Mouse (Mus musculus): Measurements from ENCODE around the gene Ugt1a10. TPM values are rescaled to one million over a fixed set of nuclear protein-coding genes. Genes with fewer than 3 reads are reported as not detected.
"Not testable (repeated sequence)": the region's sequence is repeated elsewhere in the genome, so short reads cannot be mapped to it uniquely, and the experiment has no call there.

Ugt1a10 gene
- polyA plus RNA-seq, 1 experiment, result not detected

- TF ChIP-seq CTCF (IDR thresholded peaks at IDR 0.05; ENCODE audit: insufficient read depth, low read depth, low read length) (no peak), POLR2A (IDR thresholded peaks at IDR 0.05; ENCODE audit: insufficient read depth, low read depth, low read length) (no peak)
- WGBS, result 80% methylated on average over 2 of the region's 2 CpGs
Observed at GRCm38 (mm10) chr1:88158430-88158829, 103.2 kb downstream of the Ugt1a10 start.

GRCm38 (mm10) chr1:88165711-88166110 lies 110.5 kb downstream of the Ugt1a10 start, which contains the start of gene Ugt1a5:
Ugt1a5 (plus strand) TSS chr1:88166012.
- Histone ChIP-seq H3K4me3 (ENCODE audit: insufficient read depth, low read depth, low read length) (no peak within 1 kb of the TSS), H3K4me1 (ENCODE audit: control insufficient read depth, insufficient read depth, low read length) (no peaks in the 10 kb centered on the region), H3K27ac (ENCODE audit: insufficient read depth, low read depth, low read length) (no peak within 1 kb of the TSS)
- 86% methylated on average over 5 of the region's 5 CpGs for WGBS
- TF ChIP-seq CTCF (IDR thresholded peaks at IDR 0.05; ENCODE audit: insufficient read depth, low read depth, low read length) (no peak), POLR2A (IDR thresholded peaks at IDR 0.05; ENCODE audit: insufficient read depth, low read depth, low read length) (no peak)

More at GRCm38 (mm10) chr1:88158430-88158829, 103.2 kb downstream of the Ugt1a10 start:
- no peaks in the 10 kb centered on the region for H3K4me1 ChIP-seq (ENCODE audit: control insufficient read depth, insufficient read depth, low read length)
- no peak overlapping the region for H3K4me3 ChIP-seq (ENCODE audit: insufficient read depth, low read depth, low read length)
- H3K27ac ChIP-seq (ENCODE audit: insufficient read depth, low read depth, low read length), result no peak overlapping the region

GRCm38 (mm10) chr1:88172190-88172589 lies 117.0 kb downstream of the Ugt1a10 start:
- not testable (repeated sequence) for H3K4me3 ChIP-seq (ENCODE audit: insufficient read depth, low read depth, low read length); H3K27ac ChIP-seq (ENCODE audit: insufficient read depth, low read depth, low read length); H3K4me1 ChIP-seq (ENCODE audit: control insufficient read depth, insufficient read depth, low read length)
- WGBS, result 83% methylated on average over 7 of the region's 7 CpGs

DNA sequence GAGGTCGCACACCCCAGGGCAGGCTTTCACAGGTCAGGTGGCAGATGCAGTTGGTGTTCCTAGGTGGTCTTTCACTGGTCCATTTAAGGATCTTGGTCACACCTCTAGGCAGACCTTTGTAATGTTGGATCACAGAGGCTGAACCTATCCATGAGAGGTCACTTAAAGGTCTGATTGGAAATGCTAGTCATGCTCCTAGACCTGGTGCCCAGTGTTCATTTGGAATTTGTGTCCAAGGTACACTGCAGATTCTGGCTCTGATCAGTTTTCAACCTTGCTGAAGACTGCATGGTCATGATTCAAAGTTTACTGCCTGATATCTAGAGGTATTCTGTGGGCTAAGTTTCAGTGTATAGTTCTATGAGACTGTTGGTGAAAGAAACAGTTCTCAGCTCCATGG lies 124.5 kb downstream of the Ugt1a10 start:
- 100% methylated on average over 1 of the region's 1 CpGs for WGBS
- TF ChIP-seq POLR2A (IDR thresholded peaks at IDR 0.05; ENCODE audit: insufficient read depth, low read depth, low read length), result no peak
- no peak for TF ChIP-seq CTCF (IDR thresholded peaks at IDR 0.05; ENCODE audit: insufficient read depth, low read depth, low read length)
- no peak overlapping the region for H3K4me3 ChIP-seq (ENCODE audit: insufficient read depth, low read depth, low read length)

DNA sequence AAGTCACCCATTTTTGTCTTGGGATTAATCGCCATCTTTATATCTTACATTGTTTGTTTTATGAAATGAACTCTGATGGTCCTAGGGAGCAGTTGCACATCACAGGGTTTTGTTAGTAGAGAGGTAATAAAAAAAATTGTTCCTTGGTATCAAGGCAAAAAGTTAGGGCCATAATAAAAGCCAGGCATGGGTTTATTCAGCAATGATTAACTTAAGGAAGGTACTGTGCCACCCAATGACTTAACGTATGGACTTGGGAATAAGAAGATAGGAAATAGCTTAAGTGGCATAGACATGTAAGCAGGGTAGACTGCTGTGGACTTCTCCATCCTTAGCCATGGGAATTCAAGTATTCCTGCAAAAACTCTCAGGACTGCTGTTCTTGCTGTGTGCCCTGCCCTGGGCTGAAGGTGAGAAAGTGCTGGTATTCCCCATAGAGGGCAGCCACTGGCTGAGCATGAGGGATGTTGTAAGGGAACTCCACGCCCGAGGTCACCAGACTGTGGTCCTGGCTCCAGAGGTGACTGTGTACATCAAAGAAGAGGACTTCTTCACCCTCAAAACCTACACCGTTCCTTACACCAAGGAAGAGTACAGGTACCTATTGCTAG lies 131.2 kb downstream of the Ugt1a10 start:
- Histone ChIP-seq H3K27ac (ENCODE audit: insufficient read depth, low read depth, low read length) (no peak overlapping the region), H3K4me1 (ENCODE audit: control insufficient read depth, insufficient read depth, low read length) (no peaks in the 10 kb centered on the region), H3K4me3 (ENCODE audit: insufficient read depth, low read depth, low read length) (no peak overlapping the region)
- 91% methylated on average over 5 of the region's 5 CpGs for WGBS
- TF ChIP-seq CTCF (IDR thresholded peaks at IDR 0.05; ENCODE audit: insufficient read depth, low read depth, low read length), result no peak
- no peak for TF ChIP-seq POLR2A (IDR thresholded peaks at IDR 0.05; ENCODE audit: insufficient read depth, low read depth, low read length)

More for the DNA sequence above, 124.5 kb downstream of the Ugt1a10 start:
- Histone ChIP-seq H3K27ac (ENCODE audit: insufficient read depth, low read depth, low read length) (no peak overlapping the region), H3K4me1 (ENCODE audit: control insufficient read depth, insufficient read depth, low read length) (no peaks in the 10 kb centered on the region)

DNA sequence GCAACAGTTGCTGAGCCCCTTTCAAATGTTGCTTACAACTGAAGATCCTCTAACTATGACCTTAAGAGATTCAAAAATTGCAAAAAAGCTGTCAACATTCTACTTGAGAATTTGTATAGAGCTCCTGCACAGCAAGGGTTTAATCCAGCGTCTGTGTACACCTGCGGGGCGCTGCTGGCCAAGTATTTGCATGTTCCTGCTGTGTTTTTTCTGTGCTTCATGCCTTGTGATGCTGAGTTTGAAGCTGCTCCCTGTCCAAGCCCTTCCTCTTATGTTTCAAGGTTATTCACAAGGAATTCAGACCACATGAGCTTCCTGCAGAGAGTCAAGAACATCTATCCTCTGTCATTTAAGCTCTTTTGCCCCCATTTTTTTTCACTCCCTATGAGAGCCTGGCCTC lies 136.9 kb downstream of the Ugt1a10 start:
- 78% methylated on average over 3 of the region's 3 CpGs for WGBS
- TF ChIP-seq CTCF (IDR thresholded peaks at IDR 0.05; ENCODE audit: insufficient read depth, low read depth, low read length) (no peak), POLR2A (IDR thresholded peaks at IDR 0.05; ENCODE audit: insufficient read depth, low read depth, low read length) (no peak)
- no peak overlapping the region for H3K4me3 ChIP-seq (ENCODE audit: insufficient read depth, low read depth, low read length)
- H3K27ac ChIP-seq (ENCODE audit: insufficient read depth, low read depth, low read length), result no peak overlapping the region
- no peaks in the 10 kb centered on the region for H3K4me1 ChIP-seq (ENCODE audit: control insufficient read depth, insufficient read depth, low read length)

- no peak for TF ChIP-seq CTCF (IDR thresholded peaks at IDR 0.05; ENCODE audit: insufficient read depth, low read depth, low read length)
- no peak for TF ChIP-seq POLR2A (IDR thresholded peaks at IDR 0.05; ENCODE audit: insufficient read depth, low read depth, low read length)
- no peak overlapping the region for H3K4me3 ChIP-seq (ENCODE audit: insufficient read depth, low read depth, low read length)
- WGBS, result 90% methylated on average over 1 of the region's 1 CpGs
- H3K27ac ChIP-seq (ENCODE audit: insufficient read depth, low read depth, low read length), result no peak overlapping the region
- H3K4me1 ChIP-seq (ENCODE audit: control insufficient read depth, insufficient read depth, low read length), result no peaks in the 10 kb centered on the region
Observed at GRCm38 (mm10) chr1:88195687-88196086, 140.5 kb downstream of the Ugt1a10 start.

DNA sequence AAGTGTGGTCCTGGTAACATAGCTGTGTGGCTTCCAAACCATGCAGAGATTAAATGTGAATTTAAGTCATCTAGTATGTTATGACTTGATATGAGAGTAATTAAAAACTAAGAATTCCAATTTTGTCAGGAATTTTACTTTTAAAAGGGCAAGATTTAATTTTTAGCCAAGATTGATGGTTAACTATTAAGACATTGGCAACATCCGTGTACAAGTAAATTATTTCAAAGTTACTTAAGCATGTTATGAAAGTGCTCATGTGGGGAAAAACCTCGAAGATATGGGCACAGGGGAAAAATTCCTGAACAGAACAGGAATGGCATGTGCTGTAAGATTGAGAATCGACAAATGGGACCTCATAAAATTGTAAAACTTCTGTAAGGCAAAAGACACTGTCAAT lies 142.3 kb downstream of the Ugt1a10 start:
- Histone ChIP-seq H3K4me1 (ENCODE audit: control insufficient read depth, insufficient read depth, low read length) (no peaks in the 10 kb centered on the region), H3K27ac (ENCODE audit: insufficient read depth, low read depth, low read length) (no peak overlapping the region), H3K4me3 (ENCODE audit: insufficient read depth, low read depth, low read length) (no peak overlapping the region)
- WGBS, result 84% methylated on average over 3 of the region's 3 CpGs
- TF ChIP-seq CTCF (IDR thresholded peaks at IDR 0.05; ENCODE audit: insufficient read depth, low read depth, low read length), result no peak
- no peak for TF ChIP-seq POLR2A (IDR thresholded peaks at IDR 0.05; ENCODE audit: insufficient read depth, low read depth, low read length)

DNA sequence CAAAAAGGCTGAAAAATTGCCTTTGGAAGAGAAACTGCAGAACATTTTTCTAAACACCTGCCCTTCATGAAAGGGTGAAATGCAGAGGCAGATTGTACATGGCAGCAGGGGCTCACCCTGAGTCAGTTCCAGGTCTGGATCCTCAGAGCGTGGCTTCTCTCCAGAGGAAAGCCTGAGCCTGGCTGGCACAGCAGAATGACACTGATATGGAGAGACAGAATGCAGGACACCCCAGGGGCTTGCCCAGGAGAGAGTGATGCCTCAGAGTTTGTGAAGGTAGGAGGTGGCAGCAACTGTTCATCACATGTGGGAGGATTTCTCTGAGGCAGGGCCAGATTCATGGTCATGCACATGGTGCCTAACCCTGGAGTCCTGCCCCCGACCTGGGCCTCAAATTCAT lies 144.8 kb downstream of the Ugt1a10 start:
- peaks cover under 1% of the 10 kb centered on the region; the same call in 1 of the 2 replicates for H3K4me1 ChIP-seq (ENCODE audit: control insufficient read depth, insufficient read depth, low read length)
- no peak overlapping the region for H3K4me3 ChIP-seq (ENCODE audit: insufficient read depth, low read depth, low read length)
- no peak for TF ChIP-seq POLR2A (IDR thresholded peaks at IDR 0.05; ENCODE audit: insufficient read depth, low read depth, low read length)
- no peak for TF ChIP-seq CTCF (IDR thresholded peaks at IDR 0.05; ENCODE audit: insufficient read depth, low read depth, low read length)
- no peak overlapping the region for H3K27ac ChIP-seq (ENCODE audit: insufficient read depth, low read depth, low read length)
- 81% methylated on average over 2 of the region's 2 CpGs for WGBS

GRCm38 (mm10) chr1:88200456-88200855 lies 145.3 kb downstream of the Ugt1a10 start, which contains the start of gene Ugt1a2:
Ugt1a2 (plus strand) TSS chr1:88200601.
- Histone ChIP-seq H3K4me1 (ENCODE audit: control insufficient read depth, insufficient read depth, low read length) (peaks cover 5% of the 10 kb centered on the region), H3K4me3 (ENCODE audit: insufficient read depth, low read depth, low read length) (no peak within 1 kb of the TSS), H3K27ac (ENCODE audit: insufficient read depth, low read depth, low read length) (no peak within 1 kb of the TSS)
- TF ChIP-seq POLR2A (IDR thresholded peaks at IDR 0.05; ENCODE audit: insufficient read depth, low read depth, low read length), result no peak
- TF ChIP-seq CTCF (IDR thresholded peaks at IDR 0.05; ENCODE audit: insufficient read depth, low read depth, low read length), result no peak
- WGBS, result 86% methylated on average over 7 of the region's 7 CpGs

Data from olfactory bulb, adult 2 months (tissue).